Mouse (Mus musculus): ENCODE data around the gene Nfib.

- TF ChIP-seq POLR2A (IDR thresholded peaks at IDR 0.05; ENCODE audit: insufficient read depth, low read depth, low read length) = no peak
- no peak for TF ChIP-seq CTCF (IDR thresholded peaks at IDR 0.05)
- TF ChIP-seq EP300 (IDR thresholded peaks at IDR 0.05; ENCODE audit: insufficient read depth, low read depth, low read length) = no peak
Observed at GRCm38 (mm10) chr4:82418241-82418640, 287.3 kb downstream of the Nfib start.

Data from heart, adult 2 months (tissue).